Mouse (Mus musculus) liver, embryonic 11.5 days (tissue): ENCODE results near the gene Tnnt3. TPM values are rescaled to one million over a fixed set of nuclear protein-coding genes. Genes with fewer than 3 reads are reported as not detected.

Experiments used
- ATAC-seq: fragments of 200-750 bp; cut with Nextera tagmentation; replicated peaks from 2 replicates; pipeline ENCODE4 v1.8.0; 2017; ENCODE audit warnings: moderate number of reproducible peaks, mild to moderate bottlenecking, moderate TSS enrichment, moderate library complexity; ENCODE audit not compliant: low FRiP score
- DNase-seq: peaks from one replicate; pipeline ENCODE4 v3.0.0-alpha.2; 2017; ENCODE audit warnings: low spot score
- H3K27ac ChIP-seq: fragments of 300-500 bp; sonication (generic); 2 replicates; pipeline ENCODE4 v1.5.1; 2014; ENCODE audit warnings: mild to moderate bottlenecking, low read depth, low read length, control low read depth
- H3K27me3 ChIP-seq: fragments of 300-500 bp; sonication (generic); replicated peaks from 2 replicates; pipeline ENCODE4 v1.6.1; 2014; ENCODE audit warnings: low read length, mixed read lengths; ENCODE audit not compliant: control insufficient read depth, insufficient read depth
- H3K36me3 ChIP-seq: fragments of 300-500 bp; sonication (generic); 2 replicates; pipeline ENCODE4 v1.6.1; 2014; ENCODE audit warnings: mild to moderate bottlenecking, low read length, moderate library complexity, mixed read lengths; ENCODE audit not compliant: control insufficient read depth, insufficient read depth
- H3K4me1 ChIP-seq: fragments of 300-500 bp; sonication (generic); replicated peaks from 2 replicates; pipeline ENCODE4 v1.6.1; 2014; ENCODE audit warnings: low read length, mixed read lengths; ENCODE audit not compliant: control insufficient read depth, insufficient read depth
- H3K4me2 ChIP-seq: fragments of 300-500 bp; sonication (generic); 2 replicates; pipeline ENCODE4 v1.6.1; 2014; ENCODE audit warnings: mild to moderate bottlenecking, control low read depth, moderate library complexity
- H3K4me3 ChIP-seq: fragments of 300-500 bp; sonication (generic); 2 replicates; pipeline ENCODE4 v1.5.1; 2014; ENCODE audit warnings: low read depth, low read length, control low read depth
- H3K9ac ChIP-seq: fragments of 300-500 bp; sonication (generic); 2 replicates; pipeline ENCODE4 v1.6.1; 2014; ENCODE audit warnings: low read depth, low read length, control low read depth
- H3K9me3 ChIP-seq: fragments of 300-500 bp; sonication (generic); 2 replicates; pipeline ENCODE4 v1.6.1; 2016; ENCODE audit warnings: low read length, inconsistent platforms, mixed read lengths; ENCODE audit not compliant: control insufficient read depth
- WGBS: fragments of 180-500 bp; shearing (Covaris S2); extraction: QIAGEN DNeasy Blood & Tissue Kit; methylation state at CpG from one replicate; pipeline ENCODE4 v1.1.7; 2014; 5-methylcytosine and 5-hydroxymethylcytosine counted together
- polyA plus RNA-seq: library from polyadenylated mRNA; unstranded; fragments of >200 nt; fragmentation: Nextera tagmentation; extraction: Ambion mirVana; gene quantifications from 2 replicates; pipeline ENCODE4 v1.2.1, GENCODE M21; 2014

Gene Tnnt3
- polyA plus RNA-seq, 1 experiment from 2014 or later: 2.4 TPM

- Histone ChIP-seq H3K4me2 (no peak overlapping the region), H3K9me3 (no peaks in the 10 kb centered on the region), H3K27me3 (no peaks in the 10 kb centered on the region), H3K4me3 (no peak overlapping the region), H3K9ac (no peak overlapping the region), H3K4me1 (peaks cover 18% of the 10 kb centered on the region), H3K36me3 (no peaks in the 10 kb centered on the region), H3K27ac (peak overlapping the region; percentile 49; the same call in 1 of the 2 replicates)
- ATAC-seq (no peak), DNase-seq (no peak)
- WGBS: 34% methylated on average over 2 of the region's 2 CpGs
Measured at GRCm38 (mm10) chr7:142459299-142459691, 39.3 kb upstream of the Tnnt3 start.

GRCm38 (mm10) chr7:142460636-142461077 lies 38.0 kb upstream of the Tnnt3 start, which contains the start of gene Lsp1:
Gene Lsp1, plus strand, starts transcription at chr7:142460809.
- ATAC-seq (no peak), DNase-seq (no peak)
- Histone ChIP-seq H3K36me3 (no peaks in the 10 kb centered on the region), H3K4me2 (no peak within 1 kb of the TSS), H3K4me1 (peaks cover 18% of the 10 kb centered on the region), H3K9me3 (no peaks in the 10 kb centered on the region), H3K4me3 (0 out of 2 replicates have a peak within 1 kb of the TSS, but pooled peaks have one; percentile 2), H3K9ac (no peak within 1 kb of the TSS), H3K27ac (no peak within 1 kb of the TSS; the same call in 1 of the 2 replicates), H3K27me3 (no peaks in the 10 kb centered on the region)
- WGBS: 79% methylated on average over 7 of the region's 7 CpGs

- Histone ChIP-seq H3K4me3 (no peak overlapping the region), H3K27ac (no peak overlapping the region), H3K36me3 (no peaks in the 10 kb centered on the region), H3K9ac (no peak overlapping the region), H3K27me3 (no peaks in the 10 kb centered on the region), H3K4me1 (peaks cover 14% of the 10 kb centered on the region), H3K9me3 (no peaks in the 10 kb centered on the region), H3K4me2 (no peak overlapping the region)
- DNase-seq (peak; percentile 23), ATAC-seq (no peak)
- WGBS: 83% methylated on average over 2 of the region's 2 CpGs
Measured at GRCm38 (mm10) chr7:142461446-142461845, 37.2 kb upstream of the Tnnt3 start.

DNA sequence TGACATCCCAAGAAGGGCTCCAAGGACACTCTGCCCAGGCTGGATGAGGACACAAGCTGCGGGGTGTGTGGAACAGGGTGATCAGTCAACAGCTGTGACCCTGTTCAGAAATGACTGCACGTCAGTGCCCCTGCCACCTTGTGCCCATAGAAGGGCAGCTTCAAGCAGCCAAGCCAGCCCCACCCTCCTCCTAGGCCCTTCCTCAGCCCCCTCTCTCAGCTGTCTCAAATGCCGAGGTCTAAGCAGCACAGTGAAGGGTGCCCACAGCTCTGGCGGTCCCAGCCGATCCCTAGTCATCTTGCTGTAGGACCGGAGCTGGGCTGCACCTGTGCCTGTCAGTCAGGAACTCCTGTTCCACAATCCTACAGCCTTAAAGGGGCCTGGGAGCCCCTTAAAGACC lies 36.4 kb upstream of the Tnnt3 start:
- DNase-seq: peak; percentile 28
- H3K9ac ChIP-seq: no peak overlapping the region
- no peak overlapping the region for H3K4me3 ChIP-seq
- no peak for ATAC-seq
- WGBS: 84% methylated on average over 6 of the region's 6 CpGs
- H3K4me1 ChIP-seq: peaks cover 7% of the 10 kb centered on the region
- no peaks in the 10 kb centered on the region for H3K9me3 ChIP-seq
- no peak overlapping the region for H3K27ac ChIP-seq
- no peaks in the 10 kb centered on the region for H3K27me3 ChIP-seq
- no peaks in the 10 kb centered on the region for H3K36me3 ChIP-seq
- H3K4me2 ChIP-seq: no peak overlapping the region

GRCm38 (mm10) chr7:142462594-142463078 lies 36.0 kb upstream of the Tnnt3 start:
- 52% methylated on average over 4 of the region's 4 CpGs for WGBS

DNA sequence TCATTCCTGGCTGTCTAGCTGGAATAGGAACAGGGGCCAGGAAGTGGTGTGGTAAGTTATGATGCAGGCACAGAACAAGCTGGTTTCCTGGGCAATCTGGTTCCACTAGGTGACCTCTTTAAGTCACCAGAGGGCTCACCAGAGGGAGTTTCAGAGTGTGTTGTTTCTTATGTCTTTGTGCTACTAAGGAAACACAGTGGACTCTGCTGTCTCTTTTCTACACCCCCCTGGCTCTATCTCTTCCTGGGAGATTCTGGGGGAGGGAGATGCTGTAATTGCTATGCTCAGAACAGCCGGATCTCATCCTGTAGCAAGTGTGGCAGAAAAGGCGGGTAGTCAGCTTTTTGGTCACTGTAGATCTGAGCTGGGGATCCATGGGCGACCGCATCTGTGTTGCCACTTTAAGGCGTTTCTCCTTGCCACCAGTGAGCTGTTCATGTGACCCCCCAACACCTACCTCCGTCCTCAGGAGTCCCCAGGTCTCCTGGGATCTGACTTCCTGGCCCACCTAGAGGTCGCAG lies 28.4 kb upstream of the Tnnt3 start:
- Histone ChIP-seq H3K4me2 (no peak overlapping the region), H3K4me1 (peaks cover 13% of the 10 kb centered on the region), H3K9me3 (no peaks in the 10 kb centered on the region), H3K27ac (peak overlapping the region; percentile 79; the same call in 1 of the 2 replicates), H3K9ac (no peak overlapping the region), H3K4me3 (no peak overlapping the region), H3K36me3 (no peaks in the 10 kb centered on the region), H3K27me3 (no peaks in the 10 kb centered on the region)
- ATAC-seq (no peak), DNase-seq (peak; percentile 31)
- 78% methylated on average over 7 of the region's 7 CpGs for WGBS

More at GRCm38 (mm10) chr7:142462594-142463078, 36.0 kb upstream of the Tnnt3 start:
- Histone ChIP-seq H3K9ac (no peak overlapping the region), H3K4me2 (no peak overlapping the region), H3K4me3 (no peak overlapping the region), H3K9me3 (no peaks in the 10 kb centered on the region), H3K4me1 (peaks cover 5% of the 10 kb centered on the region), H3K27me3 (no peaks in the 10 kb centered on the region), H3K27ac (no peak overlapping the region), H3K36me3 (no peaks in the 10 kb centered on the region)
- DNase-seq (peak; percentile 29), ATAC-seq (no peak)

DNA sequence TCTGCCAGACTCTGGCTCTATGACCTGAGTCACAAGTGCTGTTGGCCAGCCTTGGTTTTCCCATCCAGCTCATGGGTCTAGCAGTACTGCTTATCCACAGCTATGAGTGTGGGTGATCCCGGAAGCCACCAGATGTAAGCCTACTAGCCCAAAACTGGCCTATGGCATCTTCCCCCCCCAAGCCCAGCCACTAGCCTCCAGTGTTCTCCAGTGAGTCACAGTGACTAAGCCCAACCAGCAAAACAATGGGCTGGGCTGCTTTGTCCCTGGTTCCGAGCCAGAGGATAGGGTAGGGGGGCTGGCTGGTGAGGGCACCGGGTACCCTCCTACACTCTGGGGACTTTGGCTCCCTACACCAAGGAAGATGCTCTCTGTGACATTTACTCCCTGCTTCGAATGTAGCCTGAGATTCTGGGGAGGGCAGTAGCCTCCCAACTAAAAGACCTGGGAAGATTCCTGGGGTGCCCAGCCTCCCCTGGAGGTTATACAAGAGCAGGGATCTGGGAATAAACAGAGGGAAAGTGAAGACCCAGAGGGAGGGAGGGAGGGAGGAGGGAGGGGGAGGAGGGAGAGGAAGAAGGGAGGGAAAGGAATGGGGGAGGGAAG lies 27.7 kb upstream of the Tnnt3 start:
- H3K27me3 ChIP-seq: no peaks in the 10 kb centered on the region
- H3K4me2 ChIP-seq: no peak overlapping the region
- no peaks in the 10 kb centered on the region for H3K36me3 ChIP-seq
- H3K4me1 ChIP-seq: peaks cover 13% of the 10 kb centered on the region
- no peak overlapping the region for H3K4me3 ChIP-seq
- DNase-seq (no peak), ATAC-seq (no peak)
- H3K9ac ChIP-seq: no peak overlapping the region
- no peaks in the 10 kb centered on the region for H3K9me3 ChIP-seq
- H3K27ac ChIP-seq: peak overlapping the region; percentile 79; the same call in 1 of the 2 replicates
- 31% methylated on average over 4 of the region's 4 CpGs for WGBS

DNA sequence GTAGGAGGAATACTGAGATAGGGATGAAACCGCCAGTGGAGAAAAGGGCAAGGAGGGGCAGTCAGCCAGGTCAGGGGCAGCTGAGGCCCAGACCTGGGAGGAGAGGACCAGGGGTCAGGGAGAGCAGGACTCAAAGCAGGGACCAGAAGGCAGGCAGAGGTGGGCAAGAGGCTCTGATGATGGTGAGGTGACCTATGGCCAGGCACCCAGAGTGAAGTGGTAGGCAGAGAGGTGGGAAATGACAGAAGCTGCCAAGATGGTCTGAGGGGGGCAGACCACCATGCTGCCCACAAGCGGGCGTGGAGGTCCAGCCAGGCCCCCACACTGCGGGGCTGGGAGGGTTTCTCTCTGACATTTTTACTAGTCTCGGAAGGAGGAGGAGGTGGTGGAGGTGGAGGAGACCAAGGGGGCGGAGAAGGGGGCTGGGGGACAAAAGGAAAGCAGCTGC lies 27.2 kb upstream of the Tnnt3 start:
- WGBS: 48% methylated on average over 6 of the region's 6 CpGs

More for the DNA sequence above, 27.2 kb upstream of the Tnnt3 start:
- ATAC-seq (no peak), DNase-seq (no peak)
- no peaks in the 10 kb centered on the region for H3K36me3 ChIP-seq
- peaks cover 13% of the 10 kb centered on the region for H3K4me1 ChIP-seq
- H3K4me2 ChIP-seq: no peak overlapping the region
- H3K27me3 ChIP-seq: no peaks in the 10 kb centered on the region
- peak overlapping the region; percentile 79 for H3K27ac ChIP-seq
- H3K9ac ChIP-seq: no peak overlapping the region
- H3K4me3 ChIP-seq: no peak overlapping the region
- H3K9me3 ChIP-seq: no peaks in the 10 kb centered on the region
